Mouse (Mus musculus): ENCODE data around the gene Plekhg2. TPM values are rescaled to one million over a fixed set of nuclear protein-coding genes. Genes with fewer than 3 reads are reported as not detected.
A peak's percentile ranks its signal among the peaks of the same experiment; 100 is the strongest.

The Plekhg2 gene
- polyA plus RNA-seq, 1 experiment, result 4.3 TPM

- peak; percentile 36 to 45 for DNase-seq
- H3K27me3 ChIP-seq (ENCODE audit: control insufficient read depth, insufficient read depth, low read length), result no peaks in the 10 kb centered on the region
- peaks cover 13% of the 10 kb centered on the region for H3K4me1 ChIP-seq (ENCODE audit: control insufficient read depth, insufficient read depth, low read length)
- peak overlapping the region; percentile 58 for H3K4me3 ChIP-seq (replicated peaks; ENCODE audit: insufficient read depth, low read depth, low read length)
- TF ChIP-seq CTCF (IDR thresholded peaks at IDR 0.05; ENCODE audit: borderline replicate concordance, insufficient read depth, low read depth, low read length), result no peak
- TF ChIP-seq POLR2A (IDR thresholded peaks at IDR 0.05; ENCODE audit: borderline replicate concordance, insufficient read depth, low read length), result no peak
- H3K27ac ChIP-seq (ENCODE audit: insufficient read depth, low read length), result peak overlapping the region; percentile 88
- 18% methylated on average over 30 of the region's 30 CpGs for WGBS
These were observed 8.8 kb upstream of the Plekhg2 start for GRCm38 (mm10) chr7:28381017-28381790.

- WGBS, result 71% methylated on average over 17 of the region's 17 CpGs
- H3K27ac ChIP-seq (ENCODE audit: insufficient read depth, low read length), result peak within 1 kb of the TSS; percentile 88
- TF ChIP-seq POLR2A (IDR thresholded peaks at IDR 0.05; ENCODE audit: borderline replicate concordance, insufficient read depth, low read length), result no peak
- no peak for TF ChIP-seq CTCF (IDR thresholded peaks at IDR 0.05; ENCODE audit: borderline replicate concordance, insufficient read depth, low read depth, low read length)
- H3K4me3 ChIP-seq (replicated peaks; ENCODE audit: insufficient read depth, low read depth, low read length), result peak within 1 kb of the TSS; percentile 66
- no peaks in the 10 kb centered on the region for H3K27me3 ChIP-seq (ENCODE audit: control insufficient read depth, insufficient read depth, low read length)
- no peak for DNase-seq
- peaks cover 13% of the 10 kb centered on the region for H3K4me1 ChIP-seq (ENCODE audit: control insufficient read depth, insufficient read depth, low read length)
These were observed 8.0 kb upstream of the Plekhg2 start, which contains the start of gene Zfp36 for GRCm38 (mm10) chr7:28380237-28381016. Zfp36 (minus strand) TSS chr7:28380253.

GRCm38 (mm10) chr7:28378769-28379651 is 6.6 kb upstream of the Plekhg2 start:
- peak; percentile 68 to 69 for DNase-seq
- Histone ChIP-seq H3K4me1 (ENCODE audit: control insufficient read depth, insufficient read depth, low read length) (peaks cover 13% of the 10 kb centered on the region), H3K4me3 (replicated peaks; ENCODE audit: insufficient read depth, low read depth, low read length) (peak overlapping the region; percentile 66), H3K27ac (ENCODE audit: insufficient read depth, low read length) (peak overlapping the region; percentile 79), H3K27me3 (ENCODE audit: control insufficient read depth, insufficient read depth, low read length) (no peaks in the 10 kb centered on the region)
- WGBS, result 7% methylated on average over 53 of the region's 53 CpGs
- TF ChIP-seq POLR2A (IDR thresholded peaks at IDR 0.05; ENCODE audit: borderline replicate concordance, insufficient read depth, low read length) (peak; percentile 58; the same call in 1 of the 2 replicates), CTCF (IDR thresholded peaks at IDR 0.05; ENCODE audit: borderline replicate concordance, insufficient read depth, low read depth, low read length) (no peak)

GRCm38 (mm10) chr7:28378066-28378690 is 5.8 kb upstream of the Plekhg2 start:
- DNase-seq, result peak in 1 of 2 experiments; percentile 32
- Histone ChIP-seq H3K27ac (ENCODE audit: insufficient read depth, low read length) (no peak overlapping the region), H3K4me1 (ENCODE audit: control insufficient read depth, insufficient read depth, low read length) (peaks cover 13% of the 10 kb centered on the region)

GRCm38 (mm10) chr7:28377190-28378065 is 5.0 kb upstream of the Plekhg2 start:
- WGBS, result 63% methylated on average over 18 of the region's 18 CpGs
- no peak overlapping the region for H3K4me3 ChIP-seq (replicated peaks; ENCODE audit: insufficient read depth, low read depth, low read length)
- DNase-seq, result no peak
- TF ChIP-seq CTCF (IDR thresholded peaks at IDR 0.05; ENCODE audit: borderline replicate concordance, insufficient read depth, low read depth, low read length), result no peak
- TF ChIP-seq POLR2A (IDR thresholded peaks at IDR 0.05; ENCODE audit: borderline replicate concordance, insufficient read depth, low read length), result no peak
- H3K4me1 ChIP-seq (ENCODE audit: control insufficient read depth, insufficient read depth, low read length), result peaks cover 10% of the 10 kb centered on the region
- no peaks in the 10 kb centered on the region for H3K27me3 ChIP-seq (ENCODE audit: control insufficient read depth, insufficient read depth, low read length)
- H3K27ac ChIP-seq (ENCODE audit: insufficient read depth, low read length), result no peak overlapping the region

More at GRCm38 (mm10) chr7:28378066-28378690, 5.8 kb upstream of the Plekhg2 start:
- no peaks in the 10 kb centered on the region for H3K27me3 ChIP-seq (ENCODE audit: control insufficient read depth, insufficient read depth, low read length)
- WGBS, result 40% methylated on average over 32 of the region's 32 CpGs
- TF ChIP-seq CTCF (IDR thresholded peaks at IDR 0.05; ENCODE audit: borderline replicate concordance, insufficient read depth, low read depth, low read length) (no peak), POLR2A (IDR thresholded peaks at IDR 0.05; ENCODE audit: borderline replicate concordance, insufficient read depth, low read length) (no peak)
- peak overlapping the region; percentile 66 for H3K4me3 ChIP-seq (replicated peaks; ENCODE audit: insufficient read depth, low read depth, low read length)

GRCm38 (mm10) chr7:28376011-28376771 is 3.8 kb upstream of the Plekhg2 start:
- no peak for TF ChIP-seq CTCF (IDR thresholded peaks at IDR 0.05; ENCODE audit: borderline replicate concordance, insufficient read depth, low read depth, low read length)
- TF ChIP-seq POLR2A (IDR thresholded peaks at IDR 0.05; ENCODE audit: borderline replicate concordance, insufficient read depth, low read length), result no peak
- 15% methylated on average over 30 of the region's 30 CpGs for WGBS
- Histone ChIP-seq H3K4me1 (ENCODE audit: control insufficient read depth, insufficient read depth, low read length) (no peaks in the 10 kb centered on the region; the same call in 1 of the 2 replicates), H3K27me3 (ENCODE audit: control insufficient read depth, insufficient read depth, low read length) (no peaks in the 10 kb centered on the region), H3K27ac (ENCODE audit: insufficient read depth, low read length) (peak overlapping the region; percentile 2; the same call in 1 of the 2 replicates), H3K4me3 (replicated peaks; ENCODE audit: insufficient read depth, low read depth, low read length) (peak overlapping the region; percentile 54)
- DNase-seq, result peak in 1 of 2 experiments; percentile 41

All from cerebellum, adult 2 months (tissue).